Mouse (Mus musculus): ENCODE measurements around the gene Sox11.

DNA sequence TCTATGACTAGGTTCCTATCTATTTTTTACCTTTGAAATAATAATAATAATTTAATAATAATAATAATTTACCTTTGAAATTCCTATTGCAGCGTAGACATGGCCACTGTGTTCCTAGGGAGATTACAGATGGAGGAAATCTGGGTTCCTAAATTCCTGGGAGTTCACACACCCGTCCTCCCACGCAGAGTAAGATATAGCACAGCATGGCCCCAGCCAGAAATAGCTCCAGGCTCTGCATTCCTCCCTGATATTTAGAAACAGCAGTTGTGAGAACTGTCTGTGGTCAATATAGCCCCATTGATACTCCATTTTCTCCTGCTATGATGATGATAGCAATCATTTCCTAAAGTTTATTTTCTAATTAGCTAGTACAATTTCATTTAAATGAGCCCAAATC is 30.1 kb upstream of the Sox11 start:
- TF ChIP-seq CTCF (IDR thresholded peaks at IDR 0.05; ENCODE audit: insufficient read depth, low read depth, low read length) (no peak), POLR2A (IDR thresholded peaks at IDR 0.05; ENCODE audit: insufficient read depth, low read depth, low read length) (no peak)

Data from olfactory bulb, adult 2 months (tissue).